Mouse (Mus musculus) lung, postnatal 0 days (tissue): ENCODE results near the gene Dner.

Experiments used
- CTCF ChIP-seq: IDR thresholded peaks from 2 replicates; pipeline ENCODE4 v1.5.1; 2016; ENCODE audit warnings: antibody characterized with exemption, mild to moderate bottlenecking
- EP300 ChIP-seq: IDR thresholded peaks from 2 replicates; pipeline ENCODE4 v1.6.1; 2016; ENCODE audit warnings: antibody characterized with exemption, mild to moderate bottlenecking, control low read depth

- TF ChIP-seq CTCF (no peak), EP300 (no peak)
Measured at GRCm38 (mm10) chr1:84709810-84710785, 14.1 kb upstream of the Dner start.
